Mouse (Mus musculus): ENCODE data around the gene Usp48.

Usp48 gene

GRCm38 (mm10) chr4:137661547-137661946 lies 68.0 kb downstream of the Usp48 start:
- no peak for DNase-seq (ENCODE audit: low read depth)

- DNase-seq (ENCODE audit: low read depth): no peak
These were observed 69.9 kb downstream of the Usp48 start for GRCm38 (mm10) chr4:137663491-137663890.

- DNase-seq (ENCODE audit: low read depth): no peak
These were observed 71.0 kb downstream of the Usp48 start, which contains the start of gene Rap1gap for GRCm38 (mm10) chr4:137664433-137664979. Rap1gap (plus strand) TSS chr4:137664726.

- no peak for DNase-seq (ENCODE audit: low read depth)
These were observed 71.6 kb downstream of the Usp48 start for GRCm38 (mm10) chr4:137664980-137665675.

- DNase-seq (ENCODE audit: low read depth): no peak
These were observed 72.2 kb downstream of the Usp48 start for GRCm38 (mm10) chr4:137665791-137666190.

- DNase-seq (ENCODE audit: low read depth): no peak
These were observed 72.9 kb downstream of the Usp48 start for GRCm38 (mm10) chr4:137666283-137666957.

GRCm38 (mm10) chr4:137666958-137667345 lies 73.4 kb downstream of the Usp48 start:
- DNase-seq (ENCODE audit: low read depth): no peak

GRCm38 (mm10) chr4:137667747-137668146 lies 74.2 kb downstream of the Usp48 start:
- DNase-seq (ENCODE audit: low read depth): no peak

GRCm38 (mm10) chr4:137671711-137672500 lies 78.4 kb downstream of the Usp48 start:
- no peak for DNase-seq (ENCODE audit: low read depth)

- DNase-seq (ENCODE audit: low read depth): no peak
These were observed 82.0 kb downstream of the Usp48 start for GRCm38 (mm10) chr4:137675566-137675965.

GRCm38 (mm10) chr4:137676057-137676456 lies 82.5 kb downstream of the Usp48 start:
- DNase-seq (ENCODE audit: low read depth): peak; percentile 62

GRCm38 (mm10) chr4:137676700-137677484 lies 83.3 kb downstream of the Usp48 start:
- DNase-seq (ENCODE audit: low read depth): no peak

GRCm38 (mm10) chr4:137677906-137678305 lies 84.4 kb downstream of the Usp48 start:
- DNase-seq (ENCODE audit: low read depth): no peak

GRCm38 (mm10) chr4:137678568-137678967 lies 85.0 kb downstream of the Usp48 start:
- no peak for DNase-seq (ENCODE audit: low read depth)

GRCm38 (mm10) chr4:137679979-137680550 lies 86.5 kb downstream of the Usp48 start:
- no peak for DNase-seq (ENCODE audit: low read depth)

- DNase-seq (ENCODE audit: low read depth): no peak
These were observed 87.2 kb downstream of the Usp48 start for GRCm38 (mm10) chr4:137680721-137681120.

- no peak for DNase-seq (ENCODE audit: low read depth)
These were observed 88.0 kb downstream of the Usp48 start for GRCm38 (mm10) chr4:137681408-137682104.

GRCm38 (mm10) chr4:137682961-137683453 lies 89.5 kb downstream of the Usp48 start:
- DNase-seq (ENCODE audit: low read depth): no peak

GRCm38 (mm10) chr4:137684830-137685343 lies 91.3 kb downstream of the Usp48 start:
- DNase-seq (ENCODE audit: low read depth): no peak

- DNase-seq (ENCODE audit: low read depth): no peak
These were observed 92.7 kb downstream of the Usp48 start for GRCm38 (mm10) chr4:137686303-137686702.

Data from c-Kit-positive CD71-negative TER-119-negative erythroid progenitor cells, embryonic 14.5 days (primary cell).